Mouse (Mus musculus) CH12.LX (cell line): ENCODE measurements around the gene Tyrobp. TPM values are rescaled to one million over a fixed set of nuclear protein-coding genes. Genes with fewer than 3 reads are reported as not detected.

Source experiments
- DNase-seq: peaks from one replicate; pipeline ENCODE4 v3.0.0-alpha.2; 2013; ENCODE audit errors: extremely low read depth
- H3K27ac ChIP-seq: 2 replicates; pipeline ENCODE4 v1.5.1; 2012; ENCODE audit warnings: low read depth, mild to moderate bottlenecking, control low read depth, moderate library complexity; ENCODE audit not compliant: insufficient read depth
- H3K27me3 ChIP-seq: replicated peaks from 2 replicates; pipeline ENCODE3; 2012; ENCODE audit warnings: inconsistent platforms
- H3K36me3 ChIP-seq, 2 experiments: replicated peaks in 1 of 2; 2 replicates each; pipeline versions ENCODE3 to v1.6.1; 2012; ENCODE audit warnings: inconsistent platforms in 1 of 2, low read length in 1 of 2, mild to moderate bottlenecking in 1 of 2, mixed read lengths in 1 of 2, moderate library complexity in 1 of 2; ENCODE audit not compliant: control insufficient read depth in 1 of 2, insufficient read depth in 1 of 2
- H3K4me1 ChIP-seq, 2 experiments: 2 replicates each; pipeline ENCODE4 v1.6.1; 2012; ENCODE audit warnings: inconsistent platforms in 1 of 2, moderate library complexity in 1 of 2; ENCODE audit not compliant: insufficient read depth in 2 of 2, control insufficient read depth in 1 of 2
- H3K4me2 ChIP-seq: 2 replicates; pipeline ENCODE4 v1.6.1; 2012; ENCODE audit warnings: low read depth, mild to moderate bottlenecking, control low read depth; ENCODE audit not compliant: poor library complexity, insufficient read depth, severe bottlenecking
- H3K4me3 ChIP-seq, 3 experiments: fragments of 150-350 bp in 1 of 3; sonication (generic) in 1 of 3; replicated peaks in 1 of 3; 2 replicates each; pipeline versions ENCODE3 to v1.5.1; 2011 to 2012; ENCODE audit warnings: low read depth in 2 of 3, low read length in 2 of 3, mild to moderate bottlenecking in 2 of 3, moderate library complexity in 2 of 3, control low read depth in 1 of 3, improper control_type of control experiment in 1 of 3, inconsistent platforms in 1 of 3, mixed read lengths in 1 of 3; ENCODE audit not compliant: poor library complexity in 1 of 3
- H3K79me2 ChIP-seq: replicated peaks from 2 replicates; pipeline ENCODE4 v1.6.1; 2012; ENCODE audit warnings: mild to moderate bottlenecking, moderate library complexity; ENCODE audit not compliant: control insufficient read depth, poor library complexity, insufficient read depth, severe bottlenecking; ENCODE audit errors: extremely low read depth
- H3K9ac ChIP-seq: 2 replicates; pipeline ENCODE4 v1.6.1; 2012; ENCODE audit warnings: low read depth, mild to moderate bottlenecking, control low read depth, moderate library complexity; ENCODE audit not compliant: insufficient read depth
- H3K9me3 ChIP-seq: replicated peaks from 2 replicates; pipeline ENCODE3; 2012; ENCODE audit warnings: low read length, inconsistent platforms, mixed read lengths
- CHD1 ChIP-seq: IDR thresholded peaks from 2 replicates; pipeline ENCODE4 v1.6.1; 2012; ENCODE audit warnings: low read depth, low read length, improper control_type of control experiment, inconsistent platforms
- ELF1 ChIP-seq: IDR thresholded peaks from 2 replicates; pipeline ENCODE4 v1.6.1; 2014; ENCODE audit warnings: low read depth, mild to moderate bottlenecking, inconsistent platforms, low read length, improper control_type of control experiment
- EP300 ChIP-seq: IDR thresholded peaks from 2 replicates; pipeline ENCODE4 v1.6.1; 2011; ENCODE audit warnings: low read length, improper control_type of control experiment
- GABPA ChIP-seq: IDR thresholded peaks from 2 replicates; pipeline ENCODE4 v1.6.1; 2012; ENCODE audit warnings: low read depth, low read length, improper control_type of control experiment, inconsistent platforms; ENCODE audit not compliant: insufficient replicate concordance
- IRF4 ChIP-seq: IDR thresholded peaks from 2 replicates; pipeline ENCODE4 v1.6.1; 2014; ENCODE audit warnings: low read depth, mild to moderate bottlenecking, inconsistent platforms, low read length, improper control_type of control experiment
- JUND ChIP-seq: conservative IDR thresholded peaks from 2 replicates; pipeline ENCODE4 v1.6.1; 2011; ENCODE audit warnings: low read depth, low read length, improper control_type of control experiment
- KAT2A ChIP-seq: IDR thresholded peaks from 2 replicates; pipeline ENCODE4 v1.6.1; 2012; ENCODE audit warnings: low read length, improper control_type of control experiment, inconsistent platforms; ENCODE audit not compliant: insufficient replicate concordance
- MAFK ChIP-seq: IDR thresholded peaks from 2 replicates; pipeline ENCODE4 v1.6.1; 2011; ENCODE audit warnings: low read length, improper control_type of control experiment; ENCODE audit not compliant: insufficient replicate concordance
- MAX ChIP-seq: IDR thresholded peaks from 2 replicates; pipeline ENCODE4 v1.6.1; 2011; ENCODE audit warnings: low read length, improper control_type of control experiment
- MAZ ChIP-seq: IDR thresholded peaks from 2 replicates; pipeline ENCODE4 v1.6.1; 2012; ENCODE audit warnings: low read depth, mild to moderate bottlenecking, inconsistent platforms, low read length, improper control_type of control experiment, moderate library complexity
- MEF2A ChIP-seq: IDR thresholded peaks from 2 replicates; pipeline ENCODE4 v1.6.1; 2014; ENCODE audit warnings: low read depth, mild to moderate bottlenecking, inconsistent platforms, low read length, improper control_type of control experiment, borderline replicate concordance
- MXI1 ChIP-seq: IDR thresholded peaks from 2 replicates; pipeline ENCODE4 v1.6.1; 2011; ENCODE audit warnings: mild to moderate bottlenecking, low read depth, low read length, improper control_type of control experiment
- MYC ChIP-seq: IDR thresholded peaks from 2 replicates; pipeline ENCODE4 v1.6.1; 2011; ENCODE audit warnings: low read depth, mild to moderate bottlenecking, improper control_type of control experiment, low read length
- NELFE ChIP-seq: IDR thresholded peaks from 2 replicates; pipeline ENCODE4 v1.6.1; 2011; ENCODE audit warnings: low read depth, low read length, improper control_type of control experiment
- PAX5 ChIP-seq: IDR thresholded peaks from 2 replicates; pipeline ENCODE4 v1.6.1; 2012; ENCODE audit warnings: low read length, inconsistent platforms, mixed read lengths
- POLR2AphosphoS2 ChIP-seq: IDR thresholded peaks from 2 replicates; pipeline ENCODE4 v1.6.1; 2011; ENCODE audit warnings: low read depth, low read length, improper control_type of control experiment
- RAD21 ChIP-seq: IDR thresholded peaks from 2 replicates; pipeline ENCODE4 v1.6.1; 2011; ENCODE audit warnings: low read depth, mild to moderate bottlenecking, low read length, improper control_type of control experiment, moderate library complexity
- RCOR1 ChIP-seq: conservative IDR thresholded peaks from 2 replicates; pipeline ENCODE4 v1.6.1; 2012; ENCODE audit warnings: low read depth, mild to moderate bottlenecking, inconsistent platforms, low read length, improper control_type of control experiment
- SMC3 ChIP-seq: IDR thresholded peaks from 2 replicates; pipeline ENCODE4 v1.6.1; 2011; ENCODE audit warnings: low read depth, low read length, improper control_type of control experiment
- TBP ChIP-seq: conservative IDR thresholded peaks from 2 replicates; pipeline ENCODE4 v1.6.1; 2011; ENCODE audit warnings: low read depth, low read length, improper control_type of control experiment
- UBTF ChIP-seq: IDR thresholded peaks from 2 replicates; pipeline ENCODE4 v1.6.1; 2012; ENCODE audit warnings: low read depth, mild to moderate bottlenecking, inconsistent platforms, low read length, improper control_type of control experiment, moderate library complexity
- USF1 ChIP-seq: IDR thresholded peaks from 2 replicates; pipeline ENCODE4 v1.6.1; 2014; ENCODE audit warnings: low read depth, mild to moderate bottlenecking, inconsistent platforms, low read length, improper control_type of control experiment
- USF2 ChIP-seq: conservative IDR thresholded peaks from 2 replicates; pipeline ENCODE4 v1.6.1; 2011; ENCODE audit warnings: low read depth, low read length, improper control_type of control experiment
- ZC3H11A ChIP-seq: IDR thresholded peaks from 2 replicates; pipeline ENCODE4 v1.6.1; 2012; ENCODE audit warnings: low read depth, mild to moderate bottlenecking, inconsistent platforms, low read length, improper control_type of control experiment
- ZMIZ1 ChIP-seq: IDR thresholded peaks from 2 replicates; pipeline ENCODE4 v1.6.1; 2012; ENCODE audit warnings: low read depth, mild to moderate bottlenecking, inconsistent platforms, low read length, improper control_type of control experiment
- ZNF384 ChIP-seq: IDR thresholded peaks from 2 replicates; pipeline ENCODE4 v1.6.1; 2012; ENCODE audit warnings: low read depth, low read length, improper control_type of control experiment, inconsistent platforms
- dilution Hi-C: fragments of 300-500 bp; cut with MboI; formaldehyde crosslinking; loops from 2 replicates; pipeline ENCODE4 v1.14.3; 2020; ENCODE audit warnings: low sequenced_read_pairs; ENCODE audit not compliant: extremely low pct_unique_long_range_greater_than_20kb, extremely low pct_ligation_motif_present
- in situ Hi-C: fragments of 300-500 bp; cut with MboI; formaldehyde crosslinking; loops from 3 replicates; pipeline ENCODE4 v1.14.3; 2019; ENCODE audit warnings: low sequenced_read_pairs, low pct_ligation_motif_present, low pct_unique_long_range_greater_than_20kb, mixed read lengths
- polyA plus RNA-seq: library from polyadenylated mRNA; unstranded; fragments of >175 nt; gene quantifications from 2 replicates; pipeline ENCODE4 v1.2.1, GENCODE M21; 2012; ENCODE audit warnings: low read depth; ENCODE audit not compliant: insufficient read length
- total RNA-seq, 2 experiments: library from RNA; depleted of rRNA; stranded (reverse); fragments of 300-350 nt in 1 of 2; fragments of >200 nt in 1 of 2; gene quantifications; 2 replicates each; pipeline ENCODE4 v1.2.3; 2012 to 2014

Gene Tyrobp
- total and polyA plus RNA-seq, 3 experiments = 4.2 to 18.9 (median 13.0) TPM

DNA sequence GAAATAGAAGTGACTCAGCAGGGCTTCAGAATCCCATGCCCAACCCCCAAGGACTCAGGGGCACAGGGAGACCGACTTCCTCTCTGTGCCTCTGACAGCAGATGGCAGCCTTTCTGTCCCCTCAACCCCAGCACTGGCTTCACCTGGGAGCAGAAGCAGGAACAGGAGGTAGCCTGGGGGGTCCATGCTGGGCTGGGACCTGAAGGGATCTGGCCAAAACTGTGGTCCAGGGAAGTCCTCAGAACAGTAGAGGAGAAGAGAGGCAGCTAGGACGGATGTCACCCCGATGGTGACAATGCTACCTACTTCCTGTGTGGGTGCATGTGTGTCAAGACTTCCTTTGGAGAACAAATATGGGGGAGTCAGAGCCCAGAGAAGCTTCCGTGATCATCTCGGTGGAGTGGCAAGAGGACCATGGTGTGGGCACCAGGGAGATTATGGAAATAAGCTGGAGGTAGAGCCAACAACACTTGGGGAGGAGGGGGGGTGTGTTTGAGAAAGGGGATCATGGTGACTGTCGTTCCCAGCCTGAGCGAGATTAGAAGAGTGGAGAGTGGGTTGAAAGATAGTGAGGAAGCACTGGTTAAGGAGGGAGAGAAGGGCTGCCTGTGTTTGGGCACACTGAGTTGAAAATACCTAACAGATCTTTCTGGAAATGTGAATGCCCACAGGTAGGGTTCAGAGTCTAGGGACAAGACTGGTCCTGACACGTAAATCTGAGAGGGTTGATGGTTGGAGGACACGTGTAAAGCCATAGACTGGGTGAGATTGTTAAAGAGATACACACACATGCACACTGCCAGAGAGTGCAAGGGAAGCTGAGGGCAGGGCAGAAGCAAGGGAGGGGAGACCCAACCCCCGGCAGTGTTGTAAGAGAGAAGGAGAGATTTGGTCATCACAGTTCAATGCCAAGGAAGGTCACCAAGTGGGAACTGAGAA, 6.3 kb downstream of the Tyrobp start, which contains the start of gene Hcst (continued):
- peak; percentile 9 for TF ChIP-seq RAD21

DNA sequence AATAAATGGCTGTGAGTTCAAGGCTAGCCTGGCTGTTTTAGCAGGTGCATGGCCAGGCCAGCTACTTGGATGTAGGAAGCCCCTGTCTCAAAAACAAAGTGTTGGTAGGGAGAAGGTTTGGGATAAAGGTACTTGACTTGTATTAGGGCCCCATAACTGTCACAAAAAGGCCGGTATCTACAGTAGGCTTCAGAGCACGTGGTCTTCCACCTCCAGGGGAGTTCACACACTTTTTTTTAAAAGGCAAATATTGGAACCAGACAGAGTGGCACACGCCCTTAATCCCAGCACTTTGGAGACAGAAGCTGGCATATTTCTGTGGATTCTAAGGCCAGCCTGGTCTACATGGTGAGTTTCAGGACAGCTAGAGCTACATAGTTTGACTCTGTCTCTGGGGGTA, 7.1 kb downstream of the Tyrobp start:
- H3K9me3 ChIP-seq = peaks cover 8% of the 10 kb centered on the region
- in situ Hi-C loops = no loop called here
- H3K36me3 ChIP-seq = peaks cover 22 to 37% of the 10 kb centered on the region in 2 experiments
- peak overlapping the region; percentile 58 to 93 (median 85) for H3K4me3 ChIP-seq
- peaks cover 9 to 66% of the 10 kb centered on the region in 2 experiments for H3K4me1 ChIP-seq
- H3K27ac ChIP-seq = peak overlapping the region; percentile 88
- no peak for DNase-seq
- dilution Hi-C loops = no loop called here
- peak overlapping the region; percentile 96; the same call in 1 of the 2 replicates for H3K9ac ChIP-seq
- no peak for TF ChIP-seq RAD21
- no peak for TF ChIP-seq ELF1
- no peak for TF ChIP-seq TBP
- no peak for TF ChIP-seq EP300
- no peak for TF ChIP-seq GABPA
- 0 out of 2 replicates have a peak, but pooled peaks have one; percentile 9 for TF ChIP-seq ZNF384
- peak; percentile 92 for TF ChIP-seq MAX
- H3K27me3 ChIP-seq = no peaks in the 10 kb centered on the region
- peaks cover 22% of the 10 kb centered on the region for H3K79me2 ChIP-seq
- H3K4me2 ChIP-seq = peak overlapping the region; percentile 72

- H3K4me1 ChIP-seq = peaks cover 9 to 68% of the 10 kb centered on the region in 2 experiments
- H3K4me3 ChIP-seq = peak within 1 kb of the TSS; percentile 85 to 95 (median 93)
- DNase-seq = peak; percentile 85
- peaks cover 27 to 43% of the 10 kb centered on the region in 2 experiments for H3K36me3 ChIP-seq
- peak within 1 kb of the TSS; percentile 82 for H3K4me2 ChIP-seq
- H3K27ac ChIP-seq = peak within 1 kb of the TSS; percentile 88
- peaks cover 8% of the 10 kb centered on the region for H3K9me3 ChIP-seq
- in situ Hi-C loops = no loop called here
- no peaks in the 10 kb centered on the region for H3K27me3 ChIP-seq
- peak within 1 kb of the TSS; percentile 96 for H3K9ac ChIP-seq
- dilution Hi-C loops = no loop called here
- peaks cover 22% of the 10 kb centered on the region for H3K79me2 ChIP-seq
- TF ChIP-seq MXI1 (0 out of 2 replicates have a peak, but pooled peaks have one; percentile 52), MAZ (no peak), ZNF384 (peak; percentile 56), USF1 (no peak), PAX5 (no peak), CHD1 (no peak), JUND (0 out of 2 replicates have a peak, but pooled peaks have one; percentile 18), POLR2AphosphoS2 (peak; percentile 83), SMC3 (no peak), ZC3H11A (no peak), UBTF (no peak), NELFE (peak; percentile 95), RCOR1 (no peak), ZMIZ1 (peak; percentile 97), IRF4 (peak; percentile 21; the same call in 1 of the 2 replicates), ELF1 (peak; percentile 32; the same call in 1 of the 2 replicates), MAX (0 out of 2 replicates have a peak, but pooled peaks have one; percentile 64), KAT2A (no peak), MYC (peak; percentile 85), MEF2A (no peak), MAFK (peak; percentile 24; the same call in 1 of the 2 replicates), USF2 (no peak)
Measured at GRCm38 (mm10) chr7:30421175-30421889, 7.8 kb downstream of the Tyrobp start, which contains the start of gene Nfkbid. Gene Nfkbid (plus strand): TSS chr7:30421732.
